Mouse (Mus musculus) adrenal gland, adult 2 months (tissue): ENCODE measurements at regions not wholly inside any gene's neighbourhood (a gene's known extent, or its start where the extent isn't known, plus 50 kb on each side); places are given as distances from the start of the nearest gene placed in this dataset.

Experiments
- DNase-seq: peaks from one replicate; pipeline ENCODE4 v3.0.0; 2021

GRCm38 (mm10) chr4:105327711-105328471 is 170.7 kb downstream of the Plpp3 start:
- DNase-seq: no peak

GRCm38 (mm10) chr4:105328776-105329175 is 171.6 kb downstream of the Plpp3 start:
- peak; percentile 76 for DNase-seq

GRCm38 (mm10) chr4:105332081-105332480 is 174.9 kb downstream of the Plpp3 start:
- no peak for DNase-seq

GRCm38 (mm10) chr4:105335872-105336271 is 178.7 kb downstream of the Plpp3 start:
- no peak for DNase-seq

GRCm38 (mm10) chr4:105336557-105336956 is 179.4 kb downstream of the Plpp3 start:
- DNase-seq: no peak

- no peak for DNase-seq
These were observed 181.0 kb downstream of the Plpp3 start for GRCm38 (mm10) chr4:105338131-105338530.

GRCm38 (mm10) chr4:105338861-105339260 is 181.7 kb downstream of the Plpp3 start:
- no peak for DNase-seq

GRCm38 (mm10) chr4:105341274-105341673 is 184.1 kb downstream of the Plpp3 start:
- DNase-seq: no peak

GRCm38 (mm10) chr4:105346846-105347245 is 189.7 kb downstream of the Plpp3 start:
- DNase-seq: no peak

- no peak for DNase-seq
These were observed 190.8 kb downstream of the Plpp3 start for GRCm38 (mm10) chr4:105347911-105348310.

- DNase-seq: no peak
These were observed 192.4 kb downstream of the Plpp3 start for GRCm38 (mm10) chr4:105349316-105350207.

- DNase-seq: peak; percentile 18
These were observed 195.2 kb downstream of the Plpp3 start for GRCm38 (mm10) chr4:105352342-105352741.

- DNase-seq: no peak
These were observed 195.8 kb downstream of the Plpp3 start for GRCm38 (mm10) chr4:105352953-105353352.

GRCm38 (mm10) chr4:105354097-105354496 is 196.9 kb downstream of the Plpp3 start:
- DNase-seq: no peak

GRCm38 (mm10) chr4:105356616-105357015 is 199.5 kb downstream of the Plpp3 start:
- DNase-seq: no peak

GRCm38 (mm10) chr4:105358725-105359124 is 201.6 kb downstream of the Plpp3 start:
- DNase-seq: peak; percentile 32

- DNase-seq: peak; percentile 77
These were observed 207.3 kb downstream of the Plpp3 start for GRCm38 (mm10) chr4:105364496-105364895.

- DNase-seq: peak; percentile 19
These were observed 207.9 kb downstream of the Plpp3 start for GRCm38 (mm10) chr4:105365076-105365475.

GRCm38 (mm10) chr4:105376591-105376990 is 219.4 kb downstream of the Plpp3 start:
- no peak for DNase-seq

- no peak for DNase-seq
These were observed 220.5 kb downstream of the Plpp3 start for GRCm38 (mm10) chr4:105377469-105378187.

- DNase-seq: no peak
These were observed 227.7 kb downstream of the Plpp3 start for GRCm38 (mm10) chr4:105384826-105385225.

- DNase-seq: no peak
These were observed 228.3 kb downstream of the Plpp3 start for GRCm38 (mm10) chr4:105385481-105385880.
